Mouse (Mus musculus) stomach, embryonic 15.5 days (tissue): ENCODE data around the gene Agap3. TPM values are rescaled to one million over a fixed set of nuclear protein-coding genes. Genes with fewer than 3 reads are reported as not detected.
A peak's percentile ranks its signal among the peaks of the same experiment; 100 is the strongest.

Experiments
- ATAC-seq: fragments of 200-750 bp; cut with Nextera tagmentation; 2 replicates; pipeline ENCODE4 v1.8.0; 2017; ENCODE audit warnings: low read depth, moderate number of reproducible peaks, moderate TSS enrichment; ENCODE audit not compliant: insufficient read depth, low FRiP score
- H3K27ac ChIP-seq: fragments of 300-500 bp; sonication (generic); 2 replicates; pipeline ENCODE4 v1.5.1; 2015; ENCODE audit warnings: mild to moderate bottlenecking, inconsistent platforms
- H3K27me3 ChIP-seq: fragments of 300-500 bp; sonication (generic); replicated peaks from 2 replicates; pipeline ENCODE4 v1.6.1; 2015; ENCODE audit warnings: inconsistent platforms
- H3K36me3 ChIP-seq: fragments of 300-500 bp; sonication (generic); 2 replicates; pipeline ENCODE4 v1.6.1; 2015; ENCODE audit warnings: inconsistent platforms
- H3K4me1 ChIP-seq: fragments of 300-500 bp; sonication (generic); 2 replicates; pipeline ENCODE4 v1.6.1; 2015; ENCODE audit warnings: inconsistent platforms
- H3K4me2 ChIP-seq: fragments of 300-500 bp; sonication (generic); 2 replicates; pipeline ENCODE4 v1.6.1; 2015; ENCODE audit warnings: mild to moderate bottlenecking, inconsistent platforms
- H3K4me3 ChIP-seq: fragments of 300-500 bp; sonication (generic); replicated peaks from 2 replicates; pipeline ENCODE4 v1.5.1; 2015; ENCODE audit warnings: inconsistent platforms
- H3K9ac ChIP-seq: fragments of 300-500 bp; sonication (generic); 2 replicates; pipeline ENCODE4 v1.6.1; 2015; ENCODE audit warnings: inconsistent platforms
- H3K9me3 ChIP-seq: fragments of 300-500 bp; sonication (generic); 2 replicates; pipeline ENCODE4 v1.6.1; 2016; ENCODE audit warnings: inconsistent platforms
- WGBS: fragments of 180-500 bp; shearing (Covaris S2); methylation state at CpG from one replicate; pipeline ENCODE4 v1.1.7; 2015; 5-methylcytosine and 5-hydroxymethylcytosine counted together
- polyA plus RNA-seq: library from polyadenylated mRNA; unstranded; fragments of >200 nt; fragmentation: Nextera tagmentation; extraction: Ambion mirVana; gene quantifications from 2 replicates; pipeline ENCODE4 v1.2.1, GENCODE M21; 2015

The Agap3 gene
- polyA plus RNA-seq, 1 experiment from 2014 or later, result 35.9 TPM

DNA sequence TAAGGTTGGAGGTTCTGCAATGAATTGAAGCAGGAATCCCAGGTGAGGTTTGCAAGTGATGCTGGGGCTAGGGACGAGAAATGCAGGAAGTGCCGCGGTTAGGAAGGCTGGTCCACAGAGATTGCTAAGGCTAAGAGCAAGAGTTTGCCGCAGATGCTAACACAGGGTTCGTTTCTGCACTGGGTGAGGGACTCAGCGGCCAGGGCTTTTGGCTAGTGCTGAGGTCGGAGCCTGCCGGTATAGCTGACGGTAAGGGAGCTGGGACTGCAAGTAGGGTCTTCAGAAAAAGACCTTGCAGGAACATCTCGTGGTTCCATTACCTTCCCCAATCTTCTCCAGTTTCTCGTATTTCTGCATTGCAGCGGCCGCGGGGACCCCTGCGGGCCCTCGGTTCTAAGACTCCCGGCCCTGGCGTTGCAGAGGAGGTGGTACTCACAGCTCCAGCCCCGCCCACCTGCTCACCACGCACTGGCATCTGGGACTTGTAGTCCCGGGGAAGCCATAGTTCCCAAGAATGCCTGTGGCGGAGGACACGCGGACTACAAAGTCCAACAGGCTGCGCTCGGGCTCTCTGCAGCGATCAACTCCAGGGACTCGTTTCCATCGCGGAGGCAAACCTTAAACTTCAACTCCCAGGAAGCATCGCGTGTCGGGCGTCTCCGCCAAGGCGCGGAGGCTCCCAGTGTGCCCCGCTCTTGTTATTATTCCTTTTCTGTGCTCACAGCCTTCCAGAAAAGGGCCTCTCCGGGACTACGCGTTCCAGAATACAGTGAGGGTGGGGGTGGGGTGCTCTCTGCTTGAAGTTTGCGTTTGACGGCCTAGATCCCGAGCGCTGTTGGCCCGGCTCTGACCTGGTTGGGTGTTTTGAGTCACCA, 28.6 kb upstream of the Agap3 start, which contains the start of the genes Cdk5 and Slc4a2:
TSS of gene Cdk5 (minus strand) at position 402 of the 875 bp plus-strand sequence.
TSS of gene Slc4a2 (plus strand) at position 709 of the 875 bp plus-strand sequence.
- Histone ChIP-seq H3K4me3 (peak within 1 kb of the TSS; percentile 65), H3K36me3 (peaks cover 13% of the 10 kb centered on the region), H3K9me3 (no peaks in the 10 kb centered on the region), H3K27ac (peak within 1 kb of the TSS; percentile 97), H3K27me3 (no peaks in the 10 kb centered on the region), H3K4me2 (peak within 1 kb of the TSS; percentile 93), H3K4me1 (peaks cover 40% of the 10 kb centered on the region), H3K9ac (peak within 1 kb of the TSS; percentile 76)
- WGBS, result under 1% methylated on average over 46 of the region's 46 CpGs
- peak; percentile 91 for ATAC-seq

DNA sequence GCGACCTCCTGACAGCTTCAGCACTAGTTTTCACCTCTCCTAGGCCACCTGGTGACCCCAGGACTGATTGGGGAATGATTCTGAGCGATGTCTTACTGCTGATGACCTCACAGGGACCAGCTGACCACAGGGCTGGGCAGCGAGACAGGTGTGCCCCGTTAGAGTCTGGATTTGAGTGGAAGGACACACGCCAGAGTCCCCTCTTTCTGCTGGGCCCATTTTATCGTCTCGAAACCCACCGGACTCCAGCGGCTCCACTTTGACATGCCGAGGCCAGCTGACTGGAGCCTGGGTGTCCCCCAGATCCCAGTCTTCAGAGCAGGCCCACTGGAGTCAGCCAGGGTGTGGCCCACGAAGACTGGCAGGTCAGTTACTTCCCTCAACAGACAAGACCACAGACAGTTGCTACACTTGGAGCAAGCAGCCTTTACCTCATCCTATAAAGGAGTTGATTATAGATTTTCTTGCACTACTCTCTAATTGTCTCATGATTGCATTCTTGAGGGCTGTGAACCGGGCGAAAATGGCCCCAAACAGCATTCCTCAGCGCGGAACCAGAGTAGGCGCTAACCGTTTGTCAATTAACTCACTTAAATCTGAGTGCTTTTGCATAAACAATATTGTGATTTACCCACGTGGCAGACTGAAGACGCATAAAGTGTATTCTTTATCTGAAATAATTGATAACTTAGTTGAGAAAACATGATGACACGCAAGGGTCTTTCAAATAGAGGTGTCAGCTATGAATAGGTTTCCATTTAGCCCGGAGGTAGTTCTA, 27.8 kb upstream of the Agap3 start:
- peak overlapping the region; percentile 97 for H3K27ac ChIP-seq
- H3K4me2 ChIP-seq, result peak overlapping the region; percentile 93
- H3K9ac ChIP-seq, result peak overlapping the region; percentile 47
- peaks cover 47% of the 10 kb centered on the region for H3K4me1 ChIP-seq
- H3K9me3 ChIP-seq, result no peaks in the 10 kb centered on the region
- ATAC-seq, result no peak
- no peaks in the 10 kb centered on the region for H3K27me3 ChIP-seq
- H3K36me3 ChIP-seq, result peaks cover 12% of the 10 kb centered on the region
- peak overlapping the region; percentile 65 for H3K4me3 ChIP-seq
- 8% methylated on average over 21 of the region's 21 CpGs for WGBS

DNA sequence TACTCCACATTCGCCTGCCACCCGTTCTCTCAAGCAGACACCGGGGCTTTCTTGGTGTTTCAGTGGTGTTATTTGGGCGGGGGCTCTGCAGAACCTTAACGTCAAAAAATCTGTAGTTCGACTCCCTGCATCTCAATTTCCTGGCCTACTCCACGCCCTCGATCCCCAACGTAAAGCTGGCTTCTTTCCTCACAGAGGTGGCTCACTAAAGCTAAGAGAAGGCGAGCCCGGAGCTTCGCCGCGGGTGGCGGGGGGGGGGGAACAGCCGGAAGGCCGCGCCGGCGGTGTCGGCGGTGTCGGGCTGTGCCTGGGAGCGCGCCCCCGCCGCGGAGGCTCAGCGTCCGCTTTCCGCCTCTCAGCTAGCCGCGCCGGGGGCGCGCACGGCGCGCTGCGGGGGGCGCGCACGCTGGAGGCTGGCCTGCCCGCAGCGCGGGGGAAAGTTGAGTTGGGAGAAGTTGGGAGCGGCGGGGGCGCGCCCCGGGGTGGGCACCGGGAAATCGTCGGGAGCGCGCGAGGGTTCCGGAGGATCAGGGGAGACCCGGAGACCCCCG, 27.0 kb upstream of the Agap3 start:
- H3K9me3 ChIP-seq, result no peaks in the 10 kb centered on the region
- WGBS, result 2% methylated on average over 55 of the region's 60 CpGs
- no peaks in the 10 kb centered on the region for H3K27me3 ChIP-seq
- H3K27ac ChIP-seq, result peak overlapping the region; percentile 97
- peak; percentile 15; the same call in 1 of the 2 replicates for ATAC-seq
- peak overlapping the region; percentile 93 for H3K4me2 ChIP-seq
- H3K4me1 ChIP-seq, result peaks cover 50% of the 10 kb centered on the region
- peaks cover 12% of the 10 kb centered on the region; the same call in 1 of the 2 replicates for H3K36me3 ChIP-seq
- H3K9ac ChIP-seq, result peak overlapping the region; percentile 53; the same call in 1 of the 2 replicates
- peak overlapping the region; percentile 65 for H3K4me3 ChIP-seq

DNA sequence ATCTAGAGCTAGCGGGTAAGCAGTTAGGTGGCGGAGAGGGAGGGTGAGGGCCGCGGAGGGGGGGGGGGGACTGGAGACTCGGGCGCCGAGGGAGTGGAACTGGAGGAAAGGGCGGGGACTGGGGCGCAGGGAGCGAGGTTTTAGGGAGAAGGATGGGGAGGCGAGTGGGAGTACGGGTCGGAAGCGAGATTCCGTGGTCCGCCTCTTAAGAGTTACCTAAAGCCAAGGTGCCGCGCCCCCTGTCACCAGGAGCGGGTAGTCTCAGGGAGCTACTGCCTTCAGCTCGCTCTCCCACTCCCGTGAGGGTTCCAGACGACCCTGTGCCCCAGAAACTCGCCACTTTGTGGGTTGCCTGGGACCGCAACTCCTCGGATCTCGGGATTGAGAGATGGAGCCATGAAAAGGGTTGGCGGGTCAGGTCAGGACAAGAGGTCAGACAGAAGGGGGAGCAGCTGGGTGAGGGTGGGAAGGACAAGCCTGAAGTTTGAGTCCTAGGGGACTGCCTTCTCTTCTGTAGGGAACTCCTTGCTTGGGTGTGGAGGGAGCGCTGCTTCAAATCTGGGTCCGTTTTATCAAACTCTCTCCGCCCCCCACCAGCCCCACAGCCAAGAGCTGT, 26.4 kb upstream of the Agap3 start:
- peaks cover 50% of the 10 kb centered on the region for H3K4me1 ChIP-seq
- peak overlapping the region; percentile 93 for H3K4me2 ChIP-seq
- no peaks in the 10 kb centered on the region for H3K9me3 ChIP-seq
- peak overlapping the region; percentile 53 for H3K9ac ChIP-seq
- H3K27me3 ChIP-seq, result no peaks in the 10 kb centered on the region
- under 1% methylated on average over 29 of the region's 30 CpGs for WGBS
- peak overlapping the region; percentile 97 for H3K27ac ChIP-seq
- no peak for ATAC-seq
- H3K36me3 ChIP-seq, result peaks cover 15% of the 10 kb centered on the region; the same call in 1 of the 2 replicates
- peak overlapping the region; percentile 65 for H3K4me3 ChIP-seq

DNA sequence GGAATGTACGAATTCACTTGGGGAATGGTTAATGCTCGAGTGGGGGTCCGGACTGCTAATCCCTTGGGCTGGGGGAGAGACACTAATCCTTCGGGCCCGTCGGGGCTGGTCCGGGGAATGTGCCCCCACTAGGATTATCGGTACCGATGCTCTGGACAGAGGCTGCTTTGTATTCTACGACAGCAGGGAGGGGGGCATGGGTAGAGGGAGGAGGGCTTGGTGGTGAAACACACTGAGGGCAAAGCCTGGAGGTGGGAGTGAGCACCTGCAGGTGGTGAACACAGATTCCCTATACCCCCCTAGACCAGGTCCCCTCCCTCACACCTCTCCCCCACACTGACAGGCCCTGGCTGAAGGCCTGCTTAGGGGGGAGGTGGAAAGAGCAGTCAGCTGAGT, 25.9 kb upstream of the Agap3 start:
- peaks cover 50% of the 10 kb centered on the region for H3K4me1 ChIP-seq
- 1% methylated on average over 10 of the region's 10 CpGs for WGBS
- H3K36me3 ChIP-seq, result peaks cover 20% of the 10 kb centered on the region

DNA sequence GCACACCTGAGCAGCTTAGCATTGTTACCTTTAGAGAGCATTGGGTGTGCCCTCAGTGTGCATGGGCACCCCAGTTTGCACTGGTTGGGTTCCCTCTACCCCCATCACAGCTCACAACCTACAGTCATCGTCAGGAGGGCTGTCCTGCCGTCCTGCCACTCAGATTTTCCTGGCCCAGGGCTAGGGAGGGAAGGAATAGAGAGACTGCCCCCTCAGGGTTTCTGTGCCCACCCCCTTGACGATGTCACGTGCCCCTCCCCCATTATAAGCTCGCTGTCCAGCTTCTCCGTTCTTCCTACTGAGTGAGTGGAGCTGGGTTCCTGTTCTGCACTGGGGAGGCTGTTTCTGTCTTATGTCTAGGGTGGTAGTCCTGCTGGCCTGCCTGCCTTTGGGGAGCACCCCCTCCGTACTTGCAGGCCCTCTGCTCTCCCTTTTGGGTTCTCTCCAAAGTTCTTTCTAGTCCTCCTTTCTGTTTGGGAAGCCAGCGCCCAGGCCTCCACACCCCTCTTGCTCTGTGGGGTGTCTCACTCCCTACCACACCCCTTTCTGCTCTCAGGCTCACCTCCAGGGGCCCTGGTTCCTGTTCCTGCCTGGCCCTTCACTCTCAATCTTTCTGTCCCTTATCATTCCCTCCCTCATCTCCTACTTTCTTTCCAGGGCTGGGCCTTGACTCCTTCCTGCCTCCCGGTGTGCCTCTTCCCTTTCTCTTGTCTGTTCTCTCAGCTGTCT, 25.3 kb upstream of the Agap3 start:
- Histone ChIP-seq H3K27ac (peak overlapping the region; percentile 74), H3K9ac (no peak overlapping the region), H3K4me3 (peak overlapping the region; percentile 65), H3K4me2 (peak overlapping the region; percentile 93), H3K4me1 (peaks cover 50% of the 10 kb centered on the region), H3K27me3 (no peaks in the 10 kb centered on the region), H3K36me3 (peaks cover 22% of the 10 kb centered on the region), H3K9me3 (no peaks in the 10 kb centered on the region)
- WGBS, result 17% methylated on average over 9 of the region's 9 CpGs
- ATAC-seq, result no peak

More for the DNA sequence above, 25.9 kb upstream of the Agap3 start:
- peak overlapping the region; percentile 65 for H3K4me3 ChIP-seq
- H3K9ac ChIP-seq, result peak overlapping the region; percentile 53; the same call in 1 of the 2 replicates
- H3K4me2 ChIP-seq, result peak overlapping the region; percentile 93
- H3K27me3 ChIP-seq, result no peaks in the 10 kb centered on the region
- H3K9me3 ChIP-seq, result no peaks in the 10 kb centered on the region
- H3K27ac ChIP-seq, result peak overlapping the region; percentile 97
- no peak for ATAC-seq

DNA sequence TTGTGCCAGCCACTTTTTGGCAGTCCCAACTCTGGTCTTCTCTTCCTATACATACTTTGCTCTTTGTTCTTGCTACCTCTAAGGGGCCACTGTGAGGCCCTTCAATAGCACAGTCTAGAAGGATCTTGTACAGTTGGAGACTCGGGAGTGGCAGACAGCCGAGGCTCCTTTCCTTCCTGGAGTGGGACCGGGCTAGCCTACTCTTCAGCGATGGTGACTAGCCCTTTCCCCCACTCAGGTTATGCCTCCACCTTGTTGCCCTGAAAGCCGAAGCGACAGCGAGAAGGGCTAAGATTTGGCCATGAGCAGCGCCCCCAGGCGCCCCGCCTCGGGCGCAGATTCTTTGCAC, 24.7 kb upstream of the Agap3 start:
- Histone ChIP-seq H3K27ac (peak overlapping the region; percentile 74), H3K9me3 (no peaks in the 10 kb centered on the region), H3K4me1 (peaks cover 48% of the 10 kb centered on the region), H3K4me2 (peak overlapping the region; percentile 93), H3K9ac (no peak overlapping the region), H3K27me3 (no peaks in the 10 kb centered on the region), H3K4me3 (peak overlapping the region; percentile 65), H3K36me3 (peaks cover 27% of the 10 kb centered on the region)
- 26% methylated on average over 12 of the region's 12 CpGs for WGBS
- ATAC-seq, result no peak

DNA sequence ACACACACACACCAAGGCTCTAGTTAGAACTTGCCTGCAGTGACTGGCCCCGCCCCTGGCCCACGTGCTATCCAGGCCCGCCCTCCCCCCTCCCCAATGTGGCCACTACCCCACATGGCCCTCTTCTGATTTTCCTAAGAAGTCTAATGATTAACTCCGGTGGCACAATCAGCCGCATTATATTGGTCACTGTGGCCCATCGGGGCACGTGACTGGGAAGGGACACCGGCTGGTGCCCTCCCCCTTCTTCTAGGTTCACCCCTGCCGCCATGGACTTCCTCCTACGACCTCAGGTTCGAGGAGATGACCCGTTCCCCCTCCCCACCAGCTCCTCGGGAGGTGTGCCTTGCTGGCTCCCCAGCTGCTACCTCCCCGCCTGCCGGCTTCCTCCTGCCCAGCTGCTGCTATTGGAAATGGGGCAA, 24.0 kb upstream of the Agap3 start:
- H3K27me3 ChIP-seq, result no peaks in the 10 kb centered on the region
- H3K4me3 ChIP-seq, result peak overlapping the region; percentile 65
- peaks cover 34% of the 10 kb centered on the region for H3K36me3 ChIP-seq
- WGBS, result 12% methylated on average over 15 of the region's 15 CpGs
- H3K27ac ChIP-seq, result peak overlapping the region; percentile 80
- peak overlapping the region; percentile 93 for H3K4me2 ChIP-seq
- H3K4me1 ChIP-seq, result peaks cover 41% of the 10 kb centered on the region
- no peak overlapping the region for H3K9ac ChIP-seq
- no peaks in the 10 kb centered on the region for H3K9me3 ChIP-seq
- peak; percentile 2; the same call in 1 of the 2 replicates for ATAC-seq

DNA sequence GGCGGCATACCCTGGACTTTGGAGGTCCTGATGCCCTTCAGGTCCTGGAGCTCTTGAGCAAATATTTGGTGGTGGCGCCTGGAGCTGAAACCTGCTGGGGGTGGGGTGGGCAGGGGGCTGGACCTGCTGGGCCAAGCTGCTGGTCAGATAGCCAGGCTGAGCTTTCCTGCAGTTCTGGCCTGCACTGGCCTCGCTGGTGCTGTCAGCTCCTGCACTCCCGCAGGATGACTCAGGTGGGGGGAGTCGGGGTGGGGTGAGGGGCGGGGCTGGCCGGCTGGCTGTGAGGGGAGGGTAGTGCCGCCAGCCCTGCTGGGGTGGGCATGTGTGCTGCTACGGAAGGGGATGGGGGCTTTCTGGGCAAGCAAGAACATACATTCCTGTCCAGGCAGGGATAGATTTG, 23.4 kb upstream of the Agap3 start:
- Histone ChIP-seq H3K36me3 (peaks cover 40% of the 10 kb centered on the region), H3K27ac (peak overlapping the region; percentile 80), H3K4me3 (peak overlapping the region; percentile 29), H3K4me1 (peaks cover 41% of the 10 kb centered on the region), H3K27me3 (no peaks in the 10 kb centered on the region), H3K9ac (no peak overlapping the region), H3K9me3 (no peaks in the 10 kb centered on the region), H3K4me2 (peak overlapping the region; percentile 93)
- no peak for ATAC-seq
- WGBS, result 18% methylated on average over 9 of the region's 9 CpGs

DNA sequence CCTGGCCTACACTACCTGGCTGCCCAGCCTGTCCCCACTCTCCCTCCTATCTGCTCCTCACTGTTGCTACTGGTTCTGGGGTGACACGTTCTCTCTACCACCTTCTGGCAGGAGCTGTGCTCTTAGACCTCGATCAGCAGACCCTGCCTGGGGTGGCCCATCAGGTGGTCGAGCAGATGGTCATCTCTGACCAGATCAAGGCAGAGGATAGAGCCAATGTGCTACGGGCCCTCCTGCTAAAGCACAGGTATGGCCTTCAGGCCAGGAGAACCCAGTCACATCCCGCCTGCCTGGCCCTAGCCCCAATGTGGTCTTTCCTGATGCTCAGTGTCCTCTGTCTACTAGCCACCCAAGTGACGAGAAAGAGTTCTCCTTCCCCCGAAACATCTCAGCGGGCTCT, 18.0 kb upstream of the Agap3 start:
- Histone ChIP-seq H3K27me3 (no peaks in the 10 kb centered on the region), H3K4me1 (peaks cover 5% of the 10 kb centered on the region; the same call in 1 of the 2 replicates), H3K36me3 (peaks cover 78% of the 10 kb centered on the region), H3K9ac (no peak overlapping the region), H3K4me2 (no peak overlapping the region), H3K9me3 (no peaks in the 10 kb centered on the region), H3K4me3 (no peak overlapping the region), H3K27ac (no peak overlapping the region)
- WGBS, result 85% methylated on average over 8 of the region's 8 CpGs
- no peak for ATAC-seq

DNA sequence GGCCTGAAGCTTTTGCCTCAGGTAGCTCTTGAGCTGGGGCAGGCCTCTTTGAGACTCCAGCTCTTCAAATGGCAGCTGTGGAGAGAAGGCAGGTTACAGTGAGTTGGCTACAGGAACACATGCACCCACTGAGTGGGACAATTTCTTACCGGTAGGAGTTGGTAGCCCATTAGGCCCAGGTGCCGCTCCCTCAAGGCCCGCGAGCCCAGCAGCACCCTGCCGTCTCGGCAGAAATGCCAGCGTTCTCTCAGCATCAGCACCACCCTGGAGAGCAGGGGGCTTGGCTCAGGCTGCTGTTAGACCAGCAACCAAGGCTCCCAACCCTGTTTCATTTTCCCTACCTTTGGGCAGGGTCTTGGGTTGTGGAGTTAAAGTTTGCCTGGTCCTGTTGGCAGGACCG, 10.8 kb upstream of the Agap3 start:
- Histone ChIP-seq H3K9ac (no peak overlapping the region), H3K4me3 (no peak overlapping the region), H3K4me1 (peaks cover 13% of the 10 kb centered on the region), H3K27me3 (no peaks in the 10 kb centered on the region), H3K27ac (no peak overlapping the region), H3K9me3 (no peaks in the 10 kb centered on the region), H3K36me3 (peaks cover 59% of the 10 kb centered on the region), H3K4me2 (no peak overlapping the region)
- no peak for ATAC-seq
- 92% methylated on average over 8 of the region's 8 CpGs for WGBS
